Mouse (Mus musculus): Measurements from ENCODE around the gene Ncor2. TPM values are rescaled to one million over a fixed set of nuclear protein-coding genes. Genes with fewer than 3 reads are reported as not detected.

Ncor2 gene
- total RNA-seq, 2 experiments from 2014 or later, result 177 to 208 TPM

GRCm38 (mm10) chr5:125151872-125152534, 27.0 kb downstream of the Ncor2 start:
- DNase-seq (ENCODE audit: low spot score in 2 of 2), result no peak

- DNase-seq (ENCODE audit: low spot score in 2 of 2), result no peak
Observed at GRCm38 (mm10) chr5:125150951-125151564, 28.0 kb downstream of the Ncor2 start.

- DNase-seq (ENCODE audit: low spot score in 2 of 2), result peak in 1 of 2 experiments; percentile 49
Observed at GRCm38 (mm10) chr5:125149142-125149541, 29.9 kb downstream of the Ncor2 start.

- no peak for DNase-seq (ENCODE audit: low spot score in 2 of 2)
Observed at GRCm38 (mm10) chr5:125148686-125149085, 30.3 kb downstream of the Ncor2 start.

- DNase-seq (ENCODE audit: low spot score in 2 of 2), result no peak
Observed at GRCm38 (mm10) chr5:125148173-125148572, 30.8 kb downstream of the Ncor2 start.

GRCm38 (mm10) chr5:125147124-125147523, 31.9 kb downstream of the Ncor2 start:
- DNase-seq (ENCODE audit: low spot score in 2 of 2), result no peak

GRCm38 (mm10) chr5:125143114-125143872, 35.7 kb downstream of the Ncor2 start:
- no peak for DNase-seq (ENCODE audit: low spot score in 2 of 2)

- DNase-seq (ENCODE audit: low spot score in 2 of 2), result no peak
Observed at GRCm38 (mm10) chr5:125141916-125142315, 37.1 kb downstream of the Ncor2 start.

- DNase-seq (ENCODE audit: low spot score in 2 of 2), result peak; percentile 72 to 77
Observed at GRCm38 (mm10) chr5:125141525-125141880, 37.5 kb downstream of the Ncor2 start.

- peak; percentile 99 for DNase-seq (ENCODE audit: low spot score in 2 of 2)
Observed at GRCm38 (mm10) chr5:125140832-125141524, 38.0 kb downstream of the Ncor2 start.

- DNase-seq (ENCODE audit: low spot score in 2 of 2), result peak; percentile 71 to 77
Observed at GRCm38 (mm10) chr5:125140151-125140699, 38.8 kb downstream of the Ncor2 start.

GRCm38 (mm10) chr5:125139669-125140068, 39.4 kb downstream of the Ncor2 start:
- DNase-seq (ENCODE audit: low spot score in 2 of 2), result no peak

GRCm38 (mm10) chr5:125138841-125139430, 40.1 kb downstream of the Ncor2 start:
- no peak for DNase-seq (ENCODE audit: low spot score in 2 of 2)

GRCm38 (mm10) chr5:125137672-125138285, 41.2 kb downstream of the Ncor2 start:
- DNase-seq (ENCODE audit: low spot score in 2 of 2), result no peak

- no peak for DNase-seq (ENCODE audit: low spot score in 2 of 2)
Observed at GRCm38 (mm10) chr5:125136996-125137671, 41.9 kb downstream of the Ncor2 start.

- DNase-seq (ENCODE audit: low spot score in 2 of 2), result no peak
Observed at GRCm38 (mm10) chr5:125136296-125136995, 42.6 kb downstream of the Ncor2 start.

- DNase-seq (ENCODE audit: low spot score in 2 of 2), result peak; percentile 59 to 66
Observed at GRCm38 (mm10) chr5:125134795-125135468, 44.1 kb downstream of the Ncor2 start.

- DNase-seq (ENCODE audit: low spot score in 2 of 2), result no peak
Observed at GRCm38 (mm10) chr5:125134391-125134790, 44.6 kb downstream of the Ncor2 start.

- no peak for DNase-seq (ENCODE audit: low spot score in 2 of 2)
Observed at GRCm38 (mm10) chr5:125133651-125134050, 45.4 kb downstream of the Ncor2 start.

Data from left cerebral cortex, adult 18-20 months (tissue).